Mouse (Mus musculus) midbrain, embryonic 16.5 days (tissue): ENCODE measurements around the gene Hk3. TPM values are rescaled to one million over a fixed set of nuclear protein-coding genes. Genes with fewer than 3 reads are reported as not detected.

Experiments
- polyA plus RNA-seq: library from polyadenylated mRNA; unstranded; fragments of >200 nt; fragmentation: Nextera tagmentation; extraction: Ambion mirVana; gene quantifications from 2 replicates; pipeline ENCODE4 v1.2.1, GENCODE M21; 2015

Hk3 gene
- polyA plus RNA-seq, 1 experiment from 2014 or later: 0.77 TPM

Other genes with a start within 250 kb of the Hk3 start
- not detected in 2 replicates for gene Eif4e1b, start 237.4 kb downstream of the Hk3 start, polyA plus RNA-seq
- 60.1 and 67.7 TPM in 2 replicates for gene Tspan17, start 232.0 kb downstream of the Hk3 start, polyA plus RNA-seq
- 14.1 and 16.3 TPM in 2 replicates for gene Unc5a, start 72.0 kb downstream of the Hk3 start, polyA plus RNA-seq
- gene Uimc1, start 78.9 kb upstream of the Hk3 start, polyA plus RNA-seq: 20.3 and 20.8 TPM in 2 replicates
- 29.5 and 32.2 TPM in 2 replicates for gene Zfp346, start 83.9 kb upstream of the Hk3 start, polyA plus RNA-seq
- not detected in 2 replicates for gene Gm17617, start 112.2 kb upstream of the Hk3 start, polyA plus RNA-seq
- 0.60 and 0.82 TPM in 2 replicates for gene Fgfr4, start 131.3 kb upstream of the Hk3 start, polyA plus RNA-seq
- 45.2 and 54.8 TPM in 2 replicates for gene Nsd1, start 188.4 kb upstream of the Hk3 start, polyA plus RNA-seq